Mouse (Mus musculus): Measurements from ENCODE around the gene Ptcra.

GRCm38 (mm10) chr17:46742986-46743385 is 20.5 kb downstream of the Ptcra start:
- TF ChIP-seq POLR2A (IDR thresholded peaks at IDR 0.05; ENCODE audit: borderline replicate concordance, extremely low read depth, low read depth, low read length) (no peak), CTCF (IDR thresholded peaks at IDR 0.05; ENCODE audit: insufficient read depth, low read length) (no peak)

Data from lung, adult 2 months (tissue).